Mouse (Mus musculus): ENCODE data around the gene Dync1h1.
"Not testable (repeated sequence)": the region's sequence is repeated elsewhere in the genome, so short reads cannot be mapped to it uniquely, and the experiment has no call there.

The Dync1h1 gene

GRCm38 (mm10) chr12:110606676-110607075 is 5.4 kb downstream of the Dync1h1 start:
- DNase-seq (ENCODE audit: low spot score): no peak

GRCm38 (mm10) chr12:110608460-110609152 is 7.4 kb downstream of the Dync1h1 start:
- DNase-seq (ENCODE audit: low spot score): peak; percentile 24

DNA sequence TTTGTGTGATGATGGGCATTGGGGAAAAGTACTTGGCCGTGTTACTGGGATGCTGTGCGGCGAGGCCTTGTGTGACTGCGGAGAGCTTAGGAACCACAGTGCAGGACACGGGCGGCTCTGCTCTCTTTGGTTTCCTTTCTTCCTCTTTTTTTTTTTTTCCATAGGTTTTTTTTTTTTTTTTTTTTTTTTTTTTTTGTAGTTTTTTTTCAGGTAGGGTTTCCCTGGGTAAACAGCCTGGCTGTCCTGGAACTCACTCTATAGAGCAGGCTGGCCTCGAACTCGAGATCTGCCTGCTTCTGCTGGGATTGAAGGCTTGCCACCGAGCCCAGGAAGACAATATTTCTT is 7.9 kb downstream of the Dync1h1 start:
- DNase-seq (ENCODE audit: low spot score): no peak

DNA sequence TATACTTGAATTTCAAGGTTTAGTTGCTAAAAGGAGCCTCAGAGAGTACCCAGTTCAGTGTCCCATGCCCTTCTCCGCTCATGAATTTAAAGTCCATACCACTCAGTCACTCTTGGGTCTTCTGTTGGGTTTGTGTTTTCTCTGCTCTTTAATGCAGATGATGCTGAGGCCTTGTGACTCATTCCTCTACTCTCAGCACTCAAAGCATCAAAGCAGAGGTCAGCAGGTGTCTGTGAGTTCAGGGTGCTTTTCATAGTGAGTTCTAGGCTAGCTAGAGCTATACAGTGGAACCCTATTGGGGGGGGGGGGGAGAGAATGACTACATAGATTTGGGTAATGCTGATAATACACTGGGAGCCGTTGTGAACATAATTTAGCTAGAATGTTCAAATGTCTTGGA is 9.5 kb downstream of the Dync1h1 start:
- DNase-seq (ENCODE audit: low spot score): no peak

- no peak for DNase-seq (ENCODE audit: low spot score)
Observed at GRCm38 (mm10) chr12:110630056-110630455, 28.8 kb downstream of the Dync1h1 start.

GRCm38 (mm10) chr12:110636293-110636692 is 35.0 kb downstream of the Dync1h1 start:
- no peak for DNase-seq (ENCODE audit: low spot score)

GRCm38 (mm10) chr12:110637507-110638114 is 36.4 kb downstream of the Dync1h1 start:
- DNase-seq (ENCODE audit: low spot score): no peak

- no peak for DNase-seq (ENCODE audit: low spot score)
Observed at GRCm38 (mm10) chr12:110650241-110650641, 49.0 kb downstream of the Dync1h1 start.

GRCm38 (mm10) chr12:110651464-110651863 is 50.2 kb downstream of the Dync1h1 start:
- no peak for DNase-seq (ENCODE audit: low spot score)

GRCm38 (mm10) chr12:110661746-110662145 is 60.5 kb downstream of the Dync1h1 start:
- DNase-seq (ENCODE audit: low spot score): no peak

- no peak for DNase-seq (ENCODE audit: low spot score)
Observed at GRCm38 (mm10) chr12:110667466-110668077, 66.3 kb downstream of the Dync1h1 start.

GRCm38 (mm10) chr12:110674243-110674642 is 73.0 kb downstream of the Dync1h1 start:
- DNase-seq (ENCODE audit: low spot score): peak; percentile 67

DNA sequence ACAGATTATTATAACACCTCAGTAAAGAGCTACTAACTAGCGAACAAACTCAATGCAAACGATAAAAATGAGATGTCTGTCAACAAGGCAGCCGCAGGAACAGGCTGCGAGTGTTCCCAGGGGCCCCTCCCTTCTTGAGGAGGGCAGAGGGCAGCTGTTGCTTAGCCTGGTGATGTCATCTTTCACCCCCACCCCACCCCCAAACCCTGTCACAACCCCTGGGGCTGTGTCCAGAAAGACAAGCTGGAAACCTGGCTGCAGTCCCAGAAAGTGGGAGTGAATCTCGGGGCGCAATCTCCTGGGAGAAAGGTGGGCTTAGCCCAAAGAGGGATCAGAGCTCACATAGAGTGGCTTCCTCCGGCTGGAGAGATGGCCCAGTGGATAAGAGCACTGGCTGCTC is 79.9 kb downstream of the Dync1h1 start:
- DNase-seq (ENCODE audit: low spot score): no peak

DNA sequence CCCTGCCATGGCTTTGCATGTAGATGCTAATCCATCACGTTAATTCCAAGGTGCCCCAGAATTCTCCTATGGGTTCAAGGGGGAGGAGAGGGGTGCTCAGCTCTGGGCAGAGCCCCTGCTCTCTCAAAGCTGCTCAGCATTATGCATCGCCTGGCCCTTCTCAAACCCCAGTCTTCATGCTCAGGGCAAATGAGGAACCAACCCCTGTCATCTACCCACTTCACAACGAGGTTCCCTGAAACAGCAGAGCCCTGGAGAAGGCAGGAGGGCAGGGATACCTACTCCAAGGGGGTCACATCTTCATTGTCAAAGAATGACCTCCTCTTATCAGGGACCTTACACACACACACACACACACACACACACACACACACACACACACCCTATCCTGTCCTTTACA is 80.6 kb downstream of the Dync1h1 start:
- no peak for DNase-seq (ENCODE audit: low spot score)

GRCm38 (mm10) chr12:110682561-110683299 is 81.5 kb downstream of the Dync1h1 start, which contains the start of gene 1700001K19Rik:
Gene 1700001K19Rik, minus strand, starts transcription at chr12:110682619.
- DNase-seq (ENCODE audit: low spot score): no peak

- no peak for DNase-seq (ENCODE audit: low spot score)
Observed at GRCm38 (mm10) chr12:110683580-110683979, 82.3 kb downstream of the Dync1h1 start.

DNA sequence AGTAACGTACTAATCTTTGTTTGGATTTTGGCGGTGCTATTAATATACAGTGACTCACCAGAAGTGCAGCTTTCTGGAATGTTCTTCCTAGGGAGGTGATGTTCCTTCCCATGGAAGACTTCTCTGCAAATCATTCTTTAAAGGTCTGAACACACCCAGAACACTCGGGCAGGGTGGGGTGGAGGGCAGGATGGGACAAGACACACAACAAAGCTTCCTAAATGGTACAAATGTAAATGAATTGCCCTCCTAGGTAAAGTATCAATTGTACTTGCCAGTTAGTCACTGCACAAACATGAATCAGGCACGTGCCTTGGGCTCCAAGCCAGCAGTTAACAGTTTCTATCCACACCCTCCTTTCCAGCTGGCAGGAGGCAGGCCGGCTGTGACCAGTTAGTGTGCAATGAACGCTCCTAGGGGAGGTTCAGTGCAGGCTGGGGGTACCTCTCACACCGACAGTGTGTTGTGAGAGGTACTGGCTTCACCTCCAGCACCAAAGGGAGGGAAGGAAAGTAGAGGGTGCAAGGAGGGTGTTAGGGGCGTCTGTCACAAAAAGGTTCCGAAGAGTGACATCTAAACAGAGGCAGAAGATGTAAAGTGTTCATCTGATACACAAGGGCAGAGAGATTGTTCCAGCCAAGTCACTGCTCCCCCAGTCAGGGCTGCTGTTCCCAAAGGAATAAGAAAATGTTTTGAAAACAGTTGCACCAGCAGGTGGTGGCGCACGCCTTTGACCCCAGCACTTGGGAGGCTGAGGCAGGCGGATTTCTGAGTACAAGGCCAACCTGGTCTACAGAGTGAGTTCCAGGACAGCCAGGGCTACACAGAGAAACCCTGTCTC is 86.9 kb downstream of the Dync1h1 start:
- no peak for DNase-seq (ENCODE audit: low spot score)

DNA sequence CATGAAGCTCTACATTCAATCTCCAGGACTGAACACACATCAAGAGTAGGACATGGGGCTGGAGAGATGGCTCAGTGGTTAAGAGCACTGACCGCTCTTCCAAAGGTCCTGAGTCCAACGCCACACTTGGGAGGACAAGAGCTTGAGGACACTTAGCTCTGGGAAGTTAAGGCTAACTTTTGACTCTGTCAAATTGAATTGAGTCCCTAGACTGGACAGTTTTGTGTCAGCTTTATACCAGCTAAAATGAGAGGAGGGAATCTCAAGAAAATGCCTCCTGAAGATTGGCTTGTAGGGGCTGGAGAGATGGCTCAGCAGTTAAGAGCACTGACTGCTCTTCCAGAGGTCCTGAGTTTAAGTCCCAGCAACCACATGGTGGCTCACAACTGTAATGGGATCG is 87.7 kb downstream of the Dync1h1 start:
- not testable (repeated sequence) for DNase-seq (ENCODE audit: low spot score)

GRCm38 (mm10) chr12:110689919-110690643 is 88.8 kb downstream of the Dync1h1 start:
- no peak for DNase-seq (ENCODE audit: low spot score)

GRCm38 (mm10) chr12:110693378-110693777 is 92.1 kb downstream of the Dync1h1 start:
- DNase-seq (ENCODE audit: low spot score): not testable (repeated sequence)

- no peak for DNase-seq (ENCODE audit: low spot score)
Observed at GRCm38 (mm10) chr12:110695676-110696171, 94.5 kb downstream of the Dync1h1 start.

Data from c-Kit-positive CD71-positive TER-119-positive erythroid progenitor cells, embryonic 14.5 days (primary cell).